Mouse (Mus musculus) 3T3-L1 (cell line): ENCODE results near the gene Pyy.
A peak's percentile ranks its signal among the peaks of the same experiment; 100 is the strongest.

Source experiments
- DNase-seq: peaks from one replicate; pipeline ENCODE4 v3.0.0-alpha.2; 2015; ENCODE audit warnings: low read depth, low spot score

Gene Pyy

DNA sequence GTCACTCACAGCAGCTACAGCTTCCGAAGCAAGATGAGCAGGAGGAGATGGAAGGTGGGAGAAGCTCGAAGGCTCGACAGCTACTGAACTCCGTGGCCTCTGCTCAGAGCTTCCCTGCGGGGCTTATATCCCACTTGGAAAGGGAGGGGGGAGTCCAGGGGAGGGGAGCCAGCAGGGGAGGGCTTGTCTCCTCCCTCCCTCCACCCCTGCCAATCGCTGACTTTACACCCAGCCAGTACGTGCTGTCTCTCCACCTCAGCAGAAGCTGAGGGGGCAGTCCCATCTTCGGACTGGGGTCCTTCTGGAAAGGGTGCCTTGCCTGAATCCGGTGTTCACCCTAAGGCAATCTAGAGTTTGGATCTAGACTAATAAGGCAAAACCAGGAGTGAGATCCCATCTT, at the start of gene Pyy:
TSS of gene Pyy (minus strand) at position 101 of the 400 bp plus-strand sequence.
- no peak for DNase-seq

DNA sequence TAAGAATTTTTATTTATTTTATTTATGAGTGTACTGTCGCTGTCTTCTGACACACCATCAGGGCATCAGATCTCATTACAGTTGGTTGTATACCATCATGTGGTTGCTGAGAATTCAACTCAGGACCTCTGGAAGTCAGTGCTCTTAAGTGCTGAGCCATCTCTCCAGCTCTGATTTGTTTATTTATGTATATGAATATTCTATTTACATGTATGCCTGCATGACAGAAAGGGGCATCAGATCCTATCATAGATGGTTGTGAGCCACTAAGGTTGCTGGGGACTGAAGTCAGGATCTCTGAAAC, 49.1 kb upstream of the Pyy start:
- no peak for DNase-seq

DNA sequence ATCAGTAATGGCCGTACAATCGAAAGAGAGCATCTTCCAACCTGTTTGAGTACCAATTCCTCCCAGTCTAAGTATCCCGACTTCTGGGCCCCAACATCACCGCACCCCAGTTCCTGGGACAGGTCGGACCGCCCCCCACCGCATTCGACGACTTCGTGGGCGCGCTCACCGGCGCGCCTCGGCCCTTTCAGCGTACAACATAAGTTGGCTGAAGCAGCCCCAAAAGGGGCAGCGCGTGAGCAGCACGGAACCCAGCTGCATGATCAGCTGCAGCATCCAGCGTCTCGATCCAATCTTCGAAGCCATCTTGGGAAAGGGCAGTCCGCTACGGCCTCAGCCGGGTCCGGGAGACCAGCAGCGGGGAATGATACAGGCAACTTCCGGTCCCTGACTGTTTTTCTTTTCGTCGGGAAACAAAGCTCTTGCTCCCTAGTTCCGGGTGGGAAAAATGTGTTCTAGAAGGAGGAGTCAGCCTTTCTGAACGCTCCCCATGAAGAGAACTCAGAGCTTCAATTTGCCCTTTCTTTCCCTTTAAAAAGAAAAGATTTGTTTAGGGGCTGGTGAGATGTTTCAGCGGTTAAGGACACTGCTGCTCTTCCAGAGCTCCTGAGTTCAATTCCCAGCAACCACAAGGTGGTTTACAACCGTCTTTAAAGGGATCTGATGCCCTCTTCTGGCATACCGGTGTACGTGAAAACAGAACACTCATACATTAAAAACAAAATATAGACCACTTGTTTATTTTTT, 48.6 kb upstream of the Pyy start, which contains the start of gene Tmem101:
TSS of gene Tmem101 (minus strand) at position 366 of the 747 bp plus-strand sequence.
- peak; percentile 97 for DNase-seq

DNA sequence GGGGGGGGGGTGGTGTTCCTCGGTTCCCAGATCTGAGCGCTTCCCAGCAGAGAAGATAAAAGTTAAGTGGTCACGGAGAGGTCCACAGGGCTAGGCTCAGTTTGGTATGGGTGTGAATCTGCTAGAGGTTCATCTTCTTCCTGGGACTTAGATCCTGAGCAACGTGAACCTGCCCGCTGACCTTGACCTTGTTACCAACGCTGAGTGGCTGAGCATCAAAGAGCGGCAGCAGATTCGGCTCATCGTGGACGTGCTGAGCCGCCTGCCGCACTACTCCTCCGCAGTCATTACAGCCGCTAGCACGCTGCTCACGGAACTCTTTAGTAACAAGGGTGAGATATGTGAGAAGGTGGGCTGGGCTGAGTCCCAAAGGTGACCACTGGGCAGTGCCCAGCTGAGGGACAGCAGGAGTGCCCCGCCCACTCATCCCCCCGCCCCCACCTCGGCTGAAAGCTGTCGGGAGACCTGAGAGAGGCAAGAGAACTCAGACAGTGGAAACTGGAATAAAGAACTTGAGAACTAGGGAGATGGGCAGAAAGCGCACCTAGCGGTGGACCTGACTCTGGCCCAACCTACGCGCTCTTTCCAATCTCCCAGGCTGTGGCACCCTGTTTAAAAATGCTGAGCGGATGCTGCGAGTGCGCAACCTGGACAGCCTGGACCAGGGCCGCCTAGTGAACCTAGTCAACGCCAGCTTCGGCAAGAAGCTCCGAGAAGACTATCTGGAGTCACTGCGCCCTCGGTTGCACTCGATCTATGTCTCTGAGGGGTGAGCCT, 39.8 kb upstream of the Pyy start:
- no peak for DNase-seq

GRCm38 (mm10) chr11:102146531-102146930, 38.9 kb upstream of the Pyy start:
- no peak for DNase-seq

GRCm38 (mm10) chr11:102146005-102146404, 38.4 kb upstream of the Pyy start:
- no peak for DNase-seq

DNA sequence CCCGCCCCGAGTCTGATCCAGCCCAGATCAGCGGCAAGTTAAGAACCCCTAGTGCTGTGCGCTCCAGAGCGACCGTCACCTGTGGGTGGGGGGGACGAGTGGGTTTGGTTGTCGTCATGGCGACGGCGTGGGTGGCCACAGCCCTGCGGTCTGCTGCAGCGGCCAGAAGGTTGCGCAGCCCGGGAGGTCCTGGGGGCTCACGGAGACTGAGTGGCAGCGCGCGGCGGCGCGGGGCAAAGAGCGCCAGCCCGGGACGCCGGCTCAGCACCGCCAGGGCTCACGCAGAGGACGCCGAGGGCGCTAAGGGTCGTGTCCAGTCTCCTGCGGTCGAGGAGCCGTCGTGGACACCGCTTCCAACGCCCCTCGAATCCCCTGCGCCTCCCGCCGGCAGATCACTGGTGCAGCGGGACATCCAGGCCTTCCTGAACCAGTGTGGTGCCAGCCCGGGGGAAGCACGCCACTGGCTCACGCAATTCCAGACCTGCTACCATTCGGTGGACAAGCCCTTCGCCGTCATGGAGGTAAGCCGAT, 37.9 kb upstream of the Pyy start, which contains the start of gene Nags:
TSS of gene Nags (plus strand) at position 43 of the 531 bp plus-strand sequence.
- DNase-seq: no peak

DNA sequence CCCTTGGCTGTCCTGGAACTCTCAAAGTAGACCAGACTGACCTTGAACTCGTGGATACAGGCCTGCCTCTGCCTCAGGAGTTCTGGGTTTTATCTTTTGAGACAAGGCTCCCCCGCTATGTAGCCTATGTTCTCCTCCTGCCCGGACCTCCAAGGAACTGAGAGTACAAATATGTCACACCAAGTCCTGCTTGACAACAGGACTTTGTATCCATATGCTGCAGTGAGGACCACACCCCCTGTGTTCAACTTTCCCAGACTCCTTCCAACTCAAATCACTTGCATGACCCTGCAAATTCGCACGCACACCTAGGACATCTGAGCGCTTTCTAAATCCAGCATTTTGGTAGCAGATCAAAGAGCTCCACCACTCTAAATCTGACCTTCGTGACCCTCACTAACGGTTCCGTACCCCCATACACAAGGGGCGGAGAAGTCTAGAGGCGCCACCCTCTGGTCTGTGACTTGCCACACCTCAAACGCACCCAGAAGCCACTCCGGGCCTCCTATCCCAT, 37.4 kb upstream of the Pyy start:
- DNase-seq: no peak

DNA sequence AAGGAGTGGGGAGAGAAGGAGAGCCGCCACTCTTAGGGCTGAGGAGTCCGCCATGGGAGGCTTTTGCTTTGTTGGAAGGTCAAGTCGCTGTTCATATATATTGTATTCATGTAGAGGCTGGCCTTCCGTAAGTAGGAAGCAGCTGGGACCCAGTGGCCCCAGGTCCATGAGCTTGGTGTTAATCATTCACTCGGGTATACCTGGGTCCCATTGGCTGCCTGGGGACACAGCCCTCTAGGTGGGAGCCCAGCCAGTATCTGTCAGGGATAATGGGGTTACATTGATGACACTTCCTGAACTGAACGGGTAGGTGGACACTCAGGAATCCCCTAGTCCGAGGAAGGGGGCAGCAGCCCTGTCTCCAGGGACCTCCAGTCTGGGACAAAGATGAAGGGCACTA, 34.7 kb upstream of the Pyy start:
- no peak for DNase-seq

- DNase-seq: peak; percentile 81
Observed at GRCm38 (mm10) chr11:102140508-102140907, 32.9 kb upstream of the Pyy start.

GRCm38 (mm10) chr11:102138447-102138740, 30.8 kb upstream of the Pyy start:
- peak; percentile 66 for DNase-seq

DNA sequence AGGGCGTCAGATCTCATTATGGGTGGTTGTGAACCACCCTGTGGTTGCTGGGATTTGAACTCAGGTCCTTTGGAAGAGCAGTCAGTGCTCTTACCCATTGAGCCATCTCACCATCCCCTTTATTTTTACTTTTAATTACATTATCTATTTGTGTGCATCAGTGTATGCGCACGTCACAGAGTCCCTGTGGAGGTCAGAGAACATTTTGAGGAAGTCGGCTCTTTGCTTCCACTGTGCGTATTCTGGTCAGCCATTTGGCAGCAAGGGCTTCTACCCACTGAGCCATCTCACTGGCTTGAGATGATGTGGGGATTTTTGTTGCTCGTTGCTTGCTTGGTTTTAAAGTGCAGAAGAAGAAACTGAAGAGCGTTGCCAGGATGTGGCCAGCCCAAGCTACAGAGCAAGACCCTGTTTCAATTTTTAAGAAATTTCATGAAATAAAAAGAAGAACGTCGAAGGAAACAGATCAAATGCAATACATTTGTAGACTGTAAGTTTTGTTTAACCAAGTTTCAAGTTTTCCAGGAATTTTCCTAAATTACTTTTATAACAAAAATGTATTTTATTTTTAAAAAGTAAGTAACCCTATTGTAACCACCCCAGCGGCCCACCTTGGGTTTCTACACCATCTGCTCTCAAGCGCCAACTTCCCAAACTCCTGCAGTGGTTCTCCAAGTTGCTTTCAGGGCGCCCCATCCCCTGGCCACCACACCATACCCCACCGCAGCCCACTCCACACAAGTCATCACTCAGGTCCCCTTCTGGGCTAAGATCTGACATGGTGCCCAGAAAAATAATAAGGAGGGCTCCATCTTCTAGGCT, 30.2 kb upstream of the Pyy start:
- DNase-seq: no peak

- no peak for DNase-seq
Observed at GRCm38 (mm10) chr11:102134516-102134915, 26.9 kb upstream of the Pyy start.

GRCm38 (mm10) chr11:102117386-102117785, 9.8 kb upstream of the Pyy start:
- no peak for DNase-seq

DNA sequence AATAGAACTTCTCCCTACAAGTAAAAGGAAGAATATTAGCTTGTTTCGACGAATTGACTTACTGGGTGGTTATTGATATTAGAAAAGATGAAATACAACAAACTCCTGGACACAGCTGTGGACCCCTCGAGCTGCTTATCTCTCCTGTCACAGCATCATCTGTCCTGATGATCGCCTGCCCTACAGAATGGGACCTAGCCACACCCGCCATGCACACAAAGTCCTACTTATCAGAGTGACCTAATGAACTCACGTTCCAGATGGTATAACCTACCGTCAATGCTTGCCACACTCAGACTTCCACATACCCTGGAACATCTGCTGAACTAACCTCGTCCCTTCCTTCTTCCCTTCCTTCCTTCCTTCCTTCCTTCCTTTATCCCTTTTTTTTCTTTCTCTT, 8.6 kb upstream of the Pyy start:
- no peak for DNase-seq

DNA sequence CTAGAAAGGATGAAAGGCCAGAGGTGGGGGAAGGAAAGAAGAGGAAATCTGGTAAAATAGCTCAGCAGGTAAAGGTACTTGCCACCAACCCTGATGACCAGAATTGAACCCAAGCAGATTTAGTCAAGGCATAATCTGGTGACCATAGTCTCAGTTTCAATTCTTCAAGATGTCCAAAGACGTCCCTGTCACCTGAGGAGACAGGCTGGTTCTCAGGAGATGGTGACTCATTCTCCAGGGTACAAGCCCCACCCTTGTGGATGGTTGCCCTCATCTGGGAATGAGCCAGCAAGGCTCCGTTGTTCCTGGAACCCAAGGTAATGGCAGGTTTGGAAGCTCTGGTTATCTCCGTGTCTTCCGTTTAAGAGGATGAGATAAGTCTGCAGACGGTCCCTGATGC, 3.9 kb upstream of the Pyy start:
- DNase-seq: no peak

- no peak for DNase-seq
Observed at GRCm38 (mm10) chr11:102106911-102107310, 721 bp downstream of the Pyy start.

DNA sequence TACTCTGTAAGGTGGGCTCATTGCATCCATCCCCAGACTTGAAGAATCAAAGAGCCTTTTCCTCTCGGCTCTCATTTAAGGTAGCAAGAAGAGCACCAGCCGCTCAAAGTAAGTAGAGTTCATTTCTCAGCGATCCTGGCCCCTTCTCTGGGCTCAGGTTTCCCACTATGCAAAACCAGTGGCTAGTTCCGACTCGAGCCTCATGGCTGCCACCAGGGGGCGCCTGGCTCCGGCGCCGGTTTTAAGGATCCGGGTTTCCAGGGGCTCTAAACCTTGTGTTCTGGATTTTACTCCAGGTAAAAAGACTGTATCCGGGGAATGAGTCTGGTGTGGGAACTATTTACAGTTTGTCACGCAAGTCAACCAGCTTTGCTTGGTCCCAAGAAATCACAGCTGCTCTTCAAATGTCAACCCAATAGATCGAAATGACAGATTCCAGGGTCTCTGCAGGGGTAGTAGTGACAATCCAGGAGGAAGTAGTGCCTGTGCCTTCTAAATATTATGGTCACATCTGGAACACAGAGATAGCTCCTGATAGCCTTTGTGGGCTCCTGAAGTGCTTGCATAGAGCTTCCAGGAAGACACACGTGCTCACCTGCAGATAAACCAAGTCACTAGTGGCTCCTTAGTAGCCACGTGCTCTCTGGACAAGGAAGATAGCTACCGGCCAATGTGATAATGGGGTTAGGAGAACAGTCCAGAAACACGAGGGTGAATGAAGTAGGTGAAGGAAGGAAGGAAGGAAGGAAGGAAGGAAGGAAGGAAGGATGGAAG, 5.0 kb downstream of the Pyy start:
- DNase-seq: peak; percentile 69

GRCm38 (mm10) chr11:102101219-102101618, 6.4 kb downstream of the Pyy start, which contains the start of gene Ppy:
TSS of gene Ppy (minus strand) at chr11:102101319.
- no peak for DNase-seq

DNA sequence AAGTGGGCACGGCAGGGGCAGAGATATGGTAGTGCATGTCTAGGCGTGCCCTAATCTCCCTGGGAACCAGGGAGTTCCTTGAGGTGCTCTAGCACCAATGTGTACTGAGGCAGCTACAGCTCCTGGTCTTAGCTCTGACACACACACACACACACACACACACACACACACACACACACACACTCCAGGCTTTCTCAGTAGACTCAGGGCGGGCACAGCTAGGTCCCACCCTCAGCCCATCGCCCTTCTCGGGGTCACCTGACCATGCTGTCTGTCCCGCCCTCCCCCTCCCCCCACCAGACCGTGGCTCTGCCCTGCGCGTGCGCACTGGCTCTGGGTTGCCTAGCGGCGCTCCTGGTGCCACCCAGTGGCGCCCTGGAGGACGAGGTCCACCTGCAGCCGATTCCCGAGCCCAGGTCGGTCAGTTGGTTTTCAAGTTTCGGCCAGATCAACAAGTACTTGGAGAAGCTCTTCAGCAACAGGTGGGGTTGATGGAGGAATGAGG, 10.7 kb downstream of the Pyy start:
- DNase-seq: no peak

DNA sequence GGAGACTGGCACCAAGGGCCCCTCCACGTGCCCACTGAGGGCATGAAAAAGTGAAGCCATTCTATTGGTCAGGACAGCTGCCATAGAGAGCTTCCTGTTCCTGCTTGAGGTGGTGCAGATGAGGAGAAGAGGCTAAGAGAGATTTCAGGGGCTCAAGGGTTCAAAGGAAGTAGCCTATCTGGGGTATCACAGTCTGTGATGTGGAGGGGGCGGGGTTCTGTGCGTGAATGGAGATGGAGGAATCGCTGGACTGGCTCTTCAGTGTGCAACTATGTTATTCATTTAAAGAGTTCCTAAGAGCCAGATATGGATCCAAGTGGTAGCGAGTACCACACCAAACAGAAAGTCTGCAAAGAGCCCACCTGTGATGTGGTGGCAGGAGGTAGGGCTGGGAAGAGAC, 11.2 kb downstream of the Pyy start:
- DNase-seq: no peak
